Mouse (Mus musculus) heart, embryonic 12.5 days (tissue): ENCODE data around the gene Rcor1. TPM values are rescaled to one million over a fixed set of nuclear protein-coding genes. Genes with fewer than 3 reads are reported as not detected.
A peak's percentile ranks its signal among the peaks of the same experiment; 100 is the strongest.

ENCODE experiments used
- ATAC-seq: fragments of 200-750 bp; cut with Nextera tagmentation; 2 replicates; pipeline ENCODE4 v1.8.0; 2017; ENCODE audit warnings: moderate TSS enrichment, moderate library complexity; ENCODE audit not compliant: insufficient number of reproducible peaks, low FRiP score
- H3K27ac ChIP-seq: fragments of 300-500 bp; sonication (generic); 2 replicates; pipeline ENCODE4 v1.5.1; 2016; ENCODE audit warnings: mild to moderate bottlenecking, moderate library complexity; ENCODE audit not compliant: poor library complexity, severe bottlenecking
- H3K27me3 ChIP-seq: fragments of 300-500 bp; sonication (generic); replicated peaks from 2 replicates; pipeline ENCODE4 v1.6.1; 2016; ENCODE audit warnings: mild to moderate bottlenecking, moderate library complexity
- H3K36me3 ChIP-seq: fragments of 300-500 bp; sonication (generic); 2 replicates; pipeline ENCODE4 v1.6.1; 2016; ENCODE audit warnings: mild to moderate bottlenecking, moderate library complexity
- H3K4me1 ChIP-seq: fragments of 300-500 bp; sonication (generic); replicated peaks from 2 replicates; pipeline ENCODE4 v1.6.1; 2016; ENCODE audit warnings: mild to moderate bottlenecking
- H3K4me2 ChIP-seq: fragments of 300-500 bp; sonication (generic); 2 replicates; pipeline ENCODE4 v1.6.1; 2016; ENCODE audit warnings: mild to moderate bottlenecking, moderate library complexity
- H3K4me3 ChIP-seq: fragments of 300-500 bp; sonication (generic); 2 replicates; pipeline ENCODE4 v1.5.1; 2016; ENCODE audit warnings: mild to moderate bottlenecking
- H3K9ac ChIP-seq: fragments of 300-500 bp; sonication (generic); 2 replicates; pipeline ENCODE4 v1.6.1; 2016; ENCODE audit warnings: mild to moderate bottlenecking, moderate library complexity
- H3K9me3 ChIP-seq: fragments of 300-500 bp; sonication (generic); replicated peaks from 2 replicates; pipeline ENCODE4 v1.6.1; 2016; ENCODE audit warnings: mild to moderate bottlenecking, moderate library complexity
- WGBS: fragments of 180-500 bp; shearing (Covaris S2); methylation state at CpG from one replicate; pipeline ENCODE4 v1.1.7; 2016; 5-methylcytosine and 5-hydroxymethylcytosine counted together
- polyA plus RNA-seq: library from polyadenylated mRNA; unstranded; fragments of >200 nt; fragmentation: Nextera tagmentation; extraction: Ambion mirVana; gene quantifications from 2 replicates; pipeline ENCODE4 v1.2.1, GENCODE M21; 2016

The Rcor1 gene
- polyA plus RNA-seq, 1 experiment from 2014 or later = 8.8 TPM

DNA sequence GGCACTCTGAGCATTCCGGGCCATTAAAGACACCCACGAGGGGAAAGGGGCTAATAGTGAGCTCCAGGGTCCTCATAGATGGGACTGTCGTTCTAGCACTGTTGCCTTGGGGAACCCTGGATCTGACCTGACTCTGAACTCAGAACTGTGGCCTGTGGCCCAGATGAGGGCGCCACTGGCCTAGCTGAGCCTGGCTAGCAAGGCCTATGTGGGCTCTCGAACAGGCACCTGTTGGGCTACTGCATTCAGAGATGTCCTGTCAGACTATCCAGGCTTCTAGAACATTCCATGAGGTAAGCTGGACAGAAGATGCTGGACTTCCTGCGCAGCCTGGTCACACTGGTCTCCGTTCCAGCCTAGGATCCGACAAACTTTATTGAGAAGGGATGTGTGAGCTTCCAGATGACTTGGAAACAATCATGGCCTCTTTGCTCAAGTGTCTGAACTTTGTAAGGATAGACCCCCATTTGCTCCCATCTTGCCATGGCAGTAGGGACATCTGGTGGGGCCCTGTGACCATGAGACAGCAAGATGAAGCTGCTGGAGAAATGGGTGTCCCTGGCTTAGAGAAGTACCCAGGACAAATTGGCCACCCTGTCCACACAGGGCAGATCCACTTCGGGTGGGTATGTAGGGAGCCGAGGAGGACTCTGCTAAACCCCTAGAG is 126.1 kb downstream of the Rcor1 start:
- Histone ChIP-seq H3K27me3 (no peaks in the 10 kb centered on the region), H3K9me3 (no peaks in the 10 kb centered on the region), H3K4me1 (peaks cover 34% of the 10 kb centered on the region), H3K4me2 (peak overlapping the region; percentile 95), H3K4me3 (peak overlapping the region; percentile 85; the same call in 1 of the 2 replicates), H3K27ac (peak overlapping the region; percentile 78), H3K9ac (no peak overlapping the region), H3K36me3 (no peaks in the 10 kb centered on the region)
- WGBS = 63% methylated on average over 10 of the region's 10 CpGs
- ATAC-seq = no peak

Other genes starting within 250 kb of the Rcor1 start
- 2.9 and 4.0 TPM in 2 replicates for gene Mok, start 198.4 kb upstream of the Rcor1 start, polyA plus RNA-seq
- 3.9 and 5.4 TPM in 2 replicates for gene Zfp839, start 189.1 kb upstream of the Rcor1 start, polyA plus RNA-seq
- gene Cinp, start 150.2 kb upstream of the Rcor1 start, polyA plus RNA-seq = 63.3 and 66.7 TPM in 2 replicates
- 3.8 and 4.5 TPM in 2 replicates for gene Tecpr2, start 150.1 kb upstream of the Rcor1 start, polyA plus RNA-seq
- gene Ankrd9, start 60.3 kb upstream of the Rcor1 start, polyA plus RNA-seq = 13.2 and 14.2 TPM in 2 replicates
- gene Traf3, start 127.0 kb downstream of the Rcor1 start, polyA plus RNA-seq = 10.5 and 11.9 TPM in 2 replicates
- not detected in 2 replicates for gene 4930595D18Rik, start 145.1 kb downstream of the Rcor1 start, polyA plus RNA-seq
- 2.0 and 3.5 TPM in 2 replicates for gene Amn, start 231.7 kb downstream of the Rcor1 start, polyA plus RNA-seq